Mouse (Mus musculus) ES-E14 (cell line): ENCODE measurements at regions not wholly inside any gene's neighbourhood (a gene's known extent, or its start where the extent isn't known, plus 50 kb on each side); places are given as distances from the start of the nearest gene placed in this dataset.

Source experiments
- CHD2 ChIP-seq: IDR thresholded peaks from 2 replicates; pipeline ENCODE4 v1.6.1; 2014; ENCODE audit warnings: mild to moderate bottlenecking, low read depth, low read length, inconsistent platforms
- HCFC1 ChIP-seq: IDR thresholded peaks from 2 replicates; pipeline ENCODE4 v1.6.1; 2012; ENCODE audit warnings: low read length, inconsistent platforms, borderline replicate concordance; ENCODE audit not compliant: insufficient read depth
- MAFK ChIP-seq: IDR thresholded peaks from 2 replicates; pipeline ENCODE4 v1.6.1; 2014; ENCODE audit warnings: mild to moderate bottlenecking, low read depth, low read length, inconsistent platforms; ENCODE audit not compliant: insufficient read depth
- ZC3H11A ChIP-seq: IDR thresholded peaks from 2 replicates; pipeline ENCODE4 v1.6.1; 2012; ENCODE audit warnings: low read depth, mild to moderate bottlenecking, inconsistent platforms, low read length, borderline replicate concordance
- ZNF384 ChIP-seq: IDR thresholded peaks from 2 replicates; pipeline ENCODE4 v1.6.1; 2012; ENCODE audit warnings: low read depth, low read length, inconsistent platforms

GRCm38 (mm10) chr10:96901150-96901549, 284.3 kb downstream of the Btg1 start:
- TF ChIP-seq ZC3H11A (no peak), CHD2 (no peak), HCFC1 (no peak), ZNF384 (no peak), MAFK (no peak)
